Mouse (Mus musculus) ES-Bruce4 (cell line): ENCODE data around the gene A930002H24Rik.

Experiments
- CTCF ChIP-seq: IDR thresholded peaks from one replicate; pipeline ENCODE4 v1.8.1; 2011; ENCODE audit warnings: low read depth, low read length
- EP300 ChIP-seq: IDR thresholded peaks from 2 replicates; pipeline ENCODE4 v1.6.1; 2011; ENCODE audit warnings: low read depth, low read length; ENCODE audit not compliant: insufficient read depth
- POLR2A ChIP-seq: IDR thresholded peaks from one replicate; pipeline ENCODE4 v1.8.1; 2011; ENCODE audit warnings: low read length; ENCODE audit not compliant: insufficient read depth

GRCm38 (mm10) chr17:63860988-63861387 is 2.6 kb downstream of the A930002H24Rik start:
- TF ChIP-seq CTCF (no peak), POLR2A (no peak), EP300 (no peak)
